Mouse (Mus musculus) cerebellum, postnatal 36 days (tissue): Measurements from ENCODE around the gene Olfr549.

Experiments used
- DNase-seq, 2 experiments: peaks; one replicate each; pipeline ENCODE4 v3.0.0; 2021 to 2022; ENCODE audit warnings: mixed read lengths in 2 of 2

The Olfr549 gene

DNA sequence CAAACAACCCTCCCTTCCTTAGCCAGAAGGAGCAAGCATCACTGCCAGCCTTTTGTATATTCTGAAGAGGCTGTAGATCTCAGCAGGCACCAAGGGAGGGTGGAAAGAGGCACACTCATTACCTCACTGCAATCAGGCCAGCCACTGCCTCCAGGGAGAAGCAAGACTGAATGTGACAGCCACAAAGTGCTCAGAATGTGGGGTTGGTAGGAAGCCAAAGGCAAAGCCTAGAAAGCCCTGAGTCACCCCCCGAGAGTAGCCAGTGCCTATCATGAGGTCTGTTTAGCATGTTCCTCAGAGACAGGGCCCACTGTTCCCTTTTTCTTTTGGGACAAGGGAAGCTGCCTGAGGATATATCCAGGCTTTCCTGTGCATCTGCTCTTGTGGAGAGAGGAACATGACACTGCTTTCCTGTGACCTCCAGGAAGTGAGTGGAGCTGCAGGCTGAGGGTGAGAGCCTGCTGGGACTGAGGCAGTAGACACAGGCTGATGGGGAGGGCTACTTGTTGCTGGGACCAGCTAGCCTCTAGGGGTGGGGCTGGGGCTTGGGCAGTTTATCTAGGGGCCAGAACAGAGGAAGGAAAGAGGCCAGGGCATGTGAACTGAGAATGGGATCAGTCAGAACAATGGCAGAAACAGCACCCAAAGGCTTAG is 47.8 kb downstream of the Olfr549 start, which contains the start of gene Olfr552:
Gene Olfr552, plus strand, starts transcription at position 393 of the 654 bp plus-strand sequence.
- no peak for DNase-seq
